Mouse (Mus musculus): ENCODE measurements at regions not wholly inside any gene's neighbourhood (a gene's known extent, or its start where the extent isn't known, plus 50 kb on each side); places are given as distances from the start of the nearest gene placed in this dataset.
A peak's percentile ranks its signal among the peaks of the same experiment; 100 is the strongest.
"Not testable (repeated sequence)": the region's sequence is repeated elsewhere in the genome, so short reads cannot be mapped to it uniquely, and the experiment has no call there.

- Histone ChIP-seq H3K4me1 (replicated peaks) (peaks cover 7% of the 10 kb centered on the region), H3K27me3 (replicated peaks) (no peaks in the 10 kb centered on the region)
- no peak for ATAC-seq
Measured at GRCm38 (mm10) chr16:31538606-31539005, 116.5 kb downstream of the Bdh1 start.

GRCm38 (mm10) chr16:31543499-31544170 lies 119.6 kb upstream of the Dlg1 start:
- H3K36me3 ChIP-seq, result no peaks in the 10 kb centered on the region
- 0 out of 2 replicates have a peak, but pooled peaks cover 5% of the 10 kb centered on the region for H3K27me3 ChIP-seq (replicated peaks)
- H3K4me2 ChIP-seq (replicated peaks), result no peak overlapping the region
- no peaks in the 10 kb centered on the region for H3K9me3 ChIP-seq
- H3K27ac ChIP-seq, result no peak overlapping the region
- 56% methylated on average over 10 of the region's 10 CpGs for WGBS
- no peak overlapping the region for H3K9ac ChIP-seq
- H3K4me3 ChIP-seq (replicated peaks), result no peak overlapping the region
- ATAC-seq, result no peak
- H3K4me1 ChIP-seq (replicated peaks), result peaks cover 11% of the 10 kb centered on the region; the same call in 1 of the 2 replicates

More at GRCm38 (mm10) chr16:31538606-31539005, 116.5 kb downstream of the Bdh1 start:
- no peak overlapping the region for H3K4me3 ChIP-seq (replicated peaks)
- no peaks in the 10 kb centered on the region for H3K9me3 ChIP-seq
- no peak overlapping the region for H3K9ac ChIP-seq
- no peaks in the 10 kb centered on the region for H3K36me3 ChIP-seq
- no peak overlapping the region for H3K27ac ChIP-seq
- H3K4me2 ChIP-seq (replicated peaks), result no peak overlapping the region
- 75% methylated on average over 3 of the region's 3 CpGs for WGBS

GRCm38 (mm10) chr16:31546062-31546827 lies 117.0 kb upstream of the Dlg1 start:
- Histone ChIP-seq H3K27ac (no peak overlapping the region), H3K4me1 (replicated peaks) (peaks cover 11% of the 10 kb centered on the region; the same call in 1 of the 2 replicates), H3K27me3 (replicated peaks) (0 out of 2 replicates have a peak, but pooled peaks cover 5% of the 10 kb centered on the region), H3K9ac (peak overlapping the region; percentile 11; the same call in 1 of the 2 replicates), H3K9me3 (no peaks in the 10 kb centered on the region), H3K36me3 (no peaks in the 10 kb centered on the region), H3K4me2 (replicated peaks) (peak overlapping the region; percentile 45), H3K4me3 (replicated peaks) (peak overlapping the region; percentile 4; the same call in 1 of the 2 replicates)
- ATAC-seq, result no peak
- WGBS, result 6% methylated on average over 18 of the region's 18 CpGs

DNA sequence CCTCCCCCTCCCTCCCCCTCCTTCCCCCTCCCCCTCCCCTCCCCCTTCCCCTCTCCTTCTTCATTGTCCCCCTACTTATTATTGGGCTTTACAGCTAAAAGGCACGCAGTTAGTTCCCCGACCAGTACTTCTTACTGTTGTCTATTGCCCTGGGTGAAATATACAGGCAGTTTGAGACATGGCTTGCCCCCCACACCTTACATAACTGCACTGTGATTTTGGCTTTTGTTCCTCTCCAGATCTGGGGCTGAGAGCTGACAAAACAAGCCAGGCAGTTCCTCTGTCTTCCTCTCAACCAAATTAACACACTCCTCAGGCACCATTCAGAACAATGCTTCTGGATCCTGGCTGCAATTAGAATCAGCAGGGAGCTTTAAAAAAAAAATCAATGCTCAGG lies 116.4 kb upstream of the Dlg1 start:
- H3K9me3 ChIP-seq, result no peaks in the 10 kb centered on the region
- peaks cover 11% of the 10 kb centered on the region; the same call in 1 of the 2 replicates for H3K4me1 ChIP-seq (replicated peaks)
- no peak overlapping the region for H3K9ac ChIP-seq
- H3K36me3 ChIP-seq, result no peaks in the 10 kb centered on the region
- 0 out of 2 replicates have a peak, but pooled peaks cover 5% of the 10 kb centered on the region for H3K27me3 ChIP-seq (replicated peaks)
- no peak overlapping the region for H3K4me2 ChIP-seq (replicated peaks)
- no peak for ATAC-seq
- 20% methylated on average over 1 of the region's 2 CpGs for WGBS
- no peak overlapping the region for H3K27ac ChIP-seq
- H3K4me3 ChIP-seq (replicated peaks), result no peak overlapping the region

- no peaks in the 10 kb centered on the region for H3K36me3 ChIP-seq
- H3K4me2 ChIP-seq (replicated peaks), result no peak overlapping the region
- no peak overlapping the region for H3K9ac ChIP-seq
- WGBS, result 54% methylated on average over 10 of the region's 10 CpGs
- no peak overlapping the region for H3K4me3 ChIP-seq (replicated peaks)
- H3K4me1 ChIP-seq (replicated peaks), result peaks cover 11% of the 10 kb centered on the region; the same call in 1 of the 2 replicates
- 0 out of 2 replicates have a peak, but pooled peaks cover 5% of the 10 kb centered on the region for H3K27me3 ChIP-seq (replicated peaks)
- no peaks in the 10 kb centered on the region for H3K9me3 ChIP-seq
- H3K27ac ChIP-seq, result no peak overlapping the region
- no peak for ATAC-seq
Measured at GRCm38 (mm10) chr16:31547391-31547790, 115.9 kb upstream of the Dlg1 start.

DNA sequence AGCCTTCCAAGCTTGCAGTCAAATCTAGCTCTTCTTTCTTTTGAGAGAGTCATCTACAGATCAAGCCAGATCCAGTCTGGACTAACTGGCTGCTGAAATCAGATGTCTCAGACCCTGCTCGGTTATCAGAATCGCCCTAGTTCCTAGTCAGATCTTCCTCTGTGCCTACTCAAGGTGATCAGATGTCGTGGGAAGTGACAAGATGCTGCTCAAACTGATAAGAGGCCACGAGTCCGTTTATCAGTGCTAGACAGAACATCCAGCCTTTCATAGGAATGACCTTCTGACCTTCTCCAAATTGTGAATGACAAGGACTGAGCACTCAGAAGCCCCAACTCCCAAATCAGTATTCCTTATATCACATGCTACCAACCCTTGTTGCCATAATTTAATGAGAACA lies 113.3 kb upstream of the Dlg1 start:
- 75% methylated on average over 5 of the region's 5 CpGs for WGBS
- H3K9me3 ChIP-seq, result no peaks in the 10 kb centered on the region
- no peak overlapping the region for H3K4me3 ChIP-seq (replicated peaks)
- H3K27ac ChIP-seq, result no peak overlapping the region
- H3K27me3 ChIP-seq (replicated peaks), result 0 out of 2 replicates have a peak, but pooled peaks cover 5% of the 10 kb centered on the region
- H3K9ac ChIP-seq, result no peak overlapping the region
- peaks cover 8% of the 10 kb centered on the region; the same call in 1 of the 2 replicates for H3K4me1 ChIP-seq (replicated peaks)
- no peak overlapping the region for H3K4me2 ChIP-seq (replicated peaks)
- H3K36me3 ChIP-seq, result no peaks in the 10 kb centered on the region
- ATAC-seq, result no peak

DNA sequence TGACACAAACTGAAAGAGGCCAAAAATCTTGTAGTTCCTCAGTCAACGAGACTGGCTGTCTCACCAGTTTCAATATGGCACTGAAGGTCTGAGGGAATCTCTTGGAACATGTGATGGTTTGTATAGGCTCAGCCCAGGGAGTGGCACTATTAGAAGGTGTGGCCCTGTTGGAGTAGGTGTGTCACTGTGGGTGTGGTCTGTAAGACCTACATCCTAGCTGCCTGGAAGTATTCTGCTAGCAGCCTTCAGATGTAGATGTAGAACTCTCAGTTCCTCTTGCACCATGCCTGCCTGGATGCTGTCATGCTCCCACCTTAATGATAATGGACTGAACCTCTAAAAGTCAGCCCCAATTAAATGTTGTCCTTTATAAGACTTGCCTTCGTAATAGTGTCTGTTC lies 112.7 kb upstream of the Dlg1 start:
- H3K4me3 ChIP-seq (replicated peaks); H3K27me3 ChIP-seq (replicated peaks); H3K27ac ChIP-seq; H3K9ac ChIP-seq; ATAC-seq; H3K4me2 ChIP-seq (replicated peaks); H3K9me3 ChIP-seq; H3K36me3 ChIP-seq; H3K4me1 ChIP-seq (replicated peaks): not testable (repeated sequence)
- WGBS, result 85% methylated on average over 2 of the region's 2 CpGs

GRCm38 (mm10) chr16:31551416-31552151 lies 111.7 kb upstream of the Dlg1 start:
- no peak overlapping the region for H3K27ac ChIP-seq
- ATAC-seq, result no peak
- H3K4me3 ChIP-seq (replicated peaks), result no peak overlapping the region
- no peaks in the 10 kb centered on the region for H3K9me3 ChIP-seq
- H3K4me1 ChIP-seq (replicated peaks), result no peaks in the 10 kb centered on the region
- no peak overlapping the region for H3K9ac ChIP-seq
- WGBS, result 36% methylated on average over 11 of the region's 11 CpGs
- no peak overlapping the region for H3K4me2 ChIP-seq (replicated peaks)
- H3K27me3 ChIP-seq (replicated peaks), result no peaks in the 10 kb centered on the region
- H3K36me3 ChIP-seq, result no peaks in the 10 kb centered on the region

DNA sequence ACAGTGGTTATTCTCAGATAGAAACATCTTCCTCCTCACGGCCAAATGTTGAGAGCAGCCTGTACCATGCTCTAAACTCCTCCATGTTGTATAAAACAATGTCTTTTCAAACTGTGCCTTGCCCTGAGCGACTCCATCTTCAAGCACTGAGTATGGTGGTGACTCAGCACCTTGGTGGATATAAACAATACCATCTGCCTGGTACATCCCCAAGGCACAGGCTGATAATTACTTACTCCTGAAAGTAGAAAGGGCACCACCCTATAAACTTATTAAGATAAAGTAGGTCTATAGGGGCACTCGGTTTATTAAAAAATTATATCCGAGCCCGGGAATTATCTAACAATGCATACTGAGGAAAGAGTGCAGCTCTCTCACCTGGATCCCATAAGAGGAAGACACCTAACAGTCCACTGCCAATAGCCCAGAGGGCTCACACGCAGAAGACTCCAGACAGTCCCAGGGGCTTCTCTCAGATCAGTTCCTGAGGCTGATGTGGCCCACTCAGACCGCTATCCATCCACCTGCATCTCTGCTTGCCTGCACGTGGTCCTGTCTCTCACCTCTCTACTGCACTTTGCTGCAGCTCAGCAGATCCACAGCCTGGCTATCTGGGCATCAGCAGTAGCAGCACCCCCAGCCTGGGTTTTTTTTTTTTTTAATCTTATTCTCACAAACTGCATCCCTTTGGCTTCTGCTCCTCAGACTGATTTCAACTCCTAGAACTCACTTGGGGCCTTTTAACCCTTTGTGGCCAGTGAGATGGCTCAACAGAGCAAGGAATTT lies 109.7 kb upstream of the Dlg1 start:
- Histone ChIP-seq H3K9ac (no peak overlapping the region), H3K4me3 (replicated peaks) (no peak overlapping the region), H3K27me3 (replicated peaks) (no peaks in the 10 kb centered on the region), H3K4me1 (replicated peaks) (no peaks in the 10 kb centered on the region), H3K9me3 (no peaks in the 10 kb centered on the region), H3K36me3 (no peaks in the 10 kb centered on the region), H3K27ac (no peak overlapping the region), H3K4me2 (replicated peaks) (no peak overlapping the region)
- no peak for ATAC-seq
- WGBS, result 80% methylated on average over 8 of the region's 8 CpGs

GRCm38 (mm10) chr16:31560426-31560825 lies 102.8 kb upstream of the Dlg1 start:
- no peaks in the 10 kb centered on the region for H3K4me1 ChIP-seq (replicated peaks)
- no peaks in the 10 kb centered on the region for H3K27me3 ChIP-seq (replicated peaks)
- H3K36me3 ChIP-seq, result no peaks in the 10 kb centered on the region
- no peak overlapping the region for H3K4me2 ChIP-seq (replicated peaks)
- H3K9me3 ChIP-seq, result no peaks in the 10 kb centered on the region
- H3K9ac ChIP-seq, result no peak overlapping the region
- no peak for ATAC-seq
- H3K27ac ChIP-seq, result no peak overlapping the region
- H3K4me3 ChIP-seq (replicated peaks), result no peak overlapping the region

DNA sequence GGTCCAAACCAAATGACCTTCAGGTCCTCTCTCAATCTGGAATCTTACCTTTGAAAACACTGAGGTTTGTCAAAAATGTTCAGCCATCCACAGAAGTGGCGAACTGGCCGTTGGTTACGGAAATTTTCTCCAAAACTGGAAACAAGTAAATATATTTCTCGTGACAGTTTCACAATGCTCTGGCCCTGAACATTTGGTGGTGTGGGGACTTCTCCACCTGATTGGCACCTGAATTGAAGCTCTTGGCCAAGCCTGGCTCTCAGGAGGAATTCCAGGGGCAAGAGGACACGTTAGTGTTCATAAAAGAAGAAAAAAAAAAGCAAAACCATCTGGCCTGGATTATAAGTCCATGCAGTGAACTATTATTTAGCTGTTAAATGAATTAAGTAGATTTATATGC lies 98.3 kb upstream of the Dlg1 start:
- no peaks in the 10 kb centered on the region for H3K36me3 ChIP-seq
- no peak overlapping the region for H3K4me2 ChIP-seq (replicated peaks)
- H3K27ac ChIP-seq, result no peak overlapping the region
- H3K4me3 ChIP-seq (replicated peaks), result no peak overlapping the region
- WGBS, result 89% methylated on average over 5 of the region's 5 CpGs
- ATAC-seq, result no peak
- H3K9ac ChIP-seq, result no peak overlapping the region
- no peaks in the 10 kb centered on the region for H3K27me3 ChIP-seq (replicated peaks)
- no peaks in the 10 kb centered on the region for H3K4me1 ChIP-seq (replicated peaks)
- H3K9me3 ChIP-seq, result no peaks in the 10 kb centered on the region

DNA sequence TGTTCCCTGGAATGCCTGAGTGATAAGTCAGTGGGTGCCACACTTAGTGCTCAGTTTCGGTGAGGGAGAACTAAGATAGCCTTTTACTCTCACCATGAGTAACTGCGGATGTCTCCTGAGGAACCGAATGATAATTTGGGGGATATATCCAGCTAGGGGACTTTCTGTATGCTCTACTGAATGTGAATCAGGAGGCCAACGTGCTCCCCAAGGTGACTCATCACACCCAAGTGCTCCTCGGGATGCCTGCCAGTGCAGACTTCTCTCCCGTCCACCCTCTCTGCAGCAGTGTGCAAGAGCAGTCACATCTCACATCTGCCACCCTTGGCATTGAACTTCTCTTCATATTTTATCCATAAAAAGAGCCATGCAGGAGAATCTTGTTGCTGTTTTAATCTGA lies 94.9 kb upstream of the Dlg1 start:
- 89% methylated on average over 6 of the region's 6 CpGs for WGBS
- Histone ChIP-seq H3K4me1 (replicated peaks) (no peaks in the 10 kb centered on the region), H3K4me2 (replicated peaks) (no peak overlapping the region), H3K36me3 (no peaks in the 10 kb centered on the region), H3K9me3 (no peaks in the 10 kb centered on the region), H3K4me3 (replicated peaks) (no peak overlapping the region), H3K9ac (no peak overlapping the region), H3K27ac (no peak overlapping the region), H3K27me3 (replicated peaks) (no peaks in the 10 kb centered on the region)
- ATAC-seq, result no peak
